Mouse (Mus musculus) stomach, embryonic 15.5 days (tissue): ENCODE measurements around the gene Immp2l. TPM values are rescaled to one million over a fixed set of nuclear protein-coding genes. Genes with fewer than 3 reads are reported as not detected.

Source experiments
- ATAC-seq: fragments of 200-750 bp; cut with Nextera tagmentation; 2 replicates; pipeline ENCODE4 v1.8.0; 2017; ENCODE audit warnings: low read depth, moderate number of reproducible peaks, moderate TSS enrichment; ENCODE audit not compliant: insufficient read depth, low FRiP score
- H3K27ac ChIP-seq: fragments of 300-500 bp; sonication (generic); 2 replicates; pipeline ENCODE4 v1.5.1; 2015; ENCODE audit warnings: mild to moderate bottlenecking, inconsistent platforms
- H3K27me3 ChIP-seq: fragments of 300-500 bp; sonication (generic); replicated peaks from 2 replicates; pipeline ENCODE4 v1.6.1; 2015; ENCODE audit warnings: inconsistent platforms
- H3K36me3 ChIP-seq: fragments of 300-500 bp; sonication (generic); 2 replicates; pipeline ENCODE4 v1.6.1; 2015; ENCODE audit warnings: inconsistent platforms
- H3K4me1 ChIP-seq: fragments of 300-500 bp; sonication (generic); 2 replicates; pipeline ENCODE4 v1.6.1; 2015; ENCODE audit warnings: inconsistent platforms
- H3K4me2 ChIP-seq: fragments of 300-500 bp; sonication (generic); 2 replicates; pipeline ENCODE4 v1.6.1; 2015; ENCODE audit warnings: mild to moderate bottlenecking, inconsistent platforms
- H3K4me3 ChIP-seq: fragments of 300-500 bp; sonication (generic); replicated peaks from 2 replicates; pipeline ENCODE4 v1.5.1; 2015; ENCODE audit warnings: inconsistent platforms
- H3K9ac ChIP-seq: fragments of 300-500 bp; sonication (generic); 2 replicates; pipeline ENCODE4 v1.6.1; 2015; ENCODE audit warnings: inconsistent platforms
- H3K9me3 ChIP-seq: fragments of 300-500 bp; sonication (generic); 2 replicates; pipeline ENCODE4 v1.6.1; 2016; ENCODE audit warnings: inconsistent platforms
- WGBS: fragments of 180-500 bp; shearing (Covaris S2); methylation state at CpG from one replicate; pipeline ENCODE4 v1.1.7; 2015; 5-methylcytosine and 5-hydroxymethylcytosine counted together
- polyA plus RNA-seq: library from polyadenylated mRNA; unstranded; fragments of >200 nt; fragmentation: Nextera tagmentation; extraction: Ambion mirVana; gene quantifications from 2 replicates; pipeline ENCODE4 v1.2.1, GENCODE M21; 2015

The Immp2l gene
- polyA plus RNA-seq, 1 experiment from 2014 or later: 15.6 TPM

- H3K4me1 ChIP-seq: no peaks in the 10 kb centered on the region
- no peak for ATAC-seq
- H3K27ac ChIP-seq: no peak overlapping the region
- no peak overlapping the region for H3K9ac ChIP-seq
- no peaks in the 10 kb centered on the region for H3K9me3 ChIP-seq
- 89% methylated on average over 1 of the region's 1 CpGs for WGBS
- no peaks in the 10 kb centered on the region for H3K27me3 ChIP-seq
- no peak overlapping the region for H3K4me2 ChIP-seq
- H3K36me3 ChIP-seq: no peaks in the 10 kb centered on the region
- H3K4me3 ChIP-seq: no peak overlapping the region
These were observed 254.0 kb downstream of the Immp2l start for GRCm38 (mm10) chr12:41277896-41278295.

GRCm38 (mm10) chr12:41289047-41289446 is 265.2 kb downstream of the Immp2l start:
- Histone ChIP-seq H3K27me3 (no peaks in the 10 kb centered on the region), H3K4me3 (no peak overlapping the region), H3K4me2 (no peak overlapping the region), H3K9me3 (no peaks in the 10 kb centered on the region), H3K4me1 (no peaks in the 10 kb centered on the region), H3K27ac (no peak overlapping the region), H3K36me3 (no peaks in the 10 kb centered on the region), H3K9ac (no peak overlapping the region)
- WGBS: 82% methylated on average over 3 of the region's 3 CpGs
- ATAC-seq: no peak

- H3K4me2 ChIP-seq: no peak overlapping the region
- H3K36me3 ChIP-seq: no peaks in the 10 kb centered on the region
- no peaks in the 10 kb centered on the region for H3K4me1 ChIP-seq
- no peak overlapping the region for H3K9ac ChIP-seq
- H3K9me3 ChIP-seq: no peaks in the 10 kb centered on the region
- WGBS: 77% methylated on average over 3 of the region's 3 CpGs
- no peak overlapping the region for H3K4me3 ChIP-seq
- no peak overlapping the region for H3K27ac ChIP-seq
- no peaks in the 10 kb centered on the region for H3K27me3 ChIP-seq
- ATAC-seq: no peak
These were observed 283.1 kb downstream of the Immp2l start for GRCm38 (mm10) chr12:41307015-41307414.

GRCm38 (mm10) chr12:41308726-41309680 is 285.1 kb downstream of the Immp2l start:
- 84% methylated on average over 6 of the region's 6 CpGs for WGBS
- Histone ChIP-seq H3K27me3 (no peaks in the 10 kb centered on the region), H3K36me3 (no peaks in the 10 kb centered on the region)

GRCm38 (mm10) chr12:41313391-41313790 is 289.5 kb downstream of the Immp2l start:
- no peak for ATAC-seq
- no peaks in the 10 kb centered on the region for H3K9me3 ChIP-seq
- H3K9ac ChIP-seq: no peak overlapping the region
- WGBS: 83% methylated on average over 6 of the region's 6 CpGs
- H3K27ac ChIP-seq: no peak overlapping the region
- H3K36me3 ChIP-seq: no peaks in the 10 kb centered on the region
- no peaks in the 10 kb centered on the region for H3K27me3 ChIP-seq
- 0 out of 2 replicates have a peak, but pooled peaks cover 3% of the 10 kb centered on the region for H3K4me1 ChIP-seq
- no peak overlapping the region for H3K4me3 ChIP-seq
- no peak overlapping the region for H3K4me2 ChIP-seq

More at GRCm38 (mm10) chr12:41308726-41309680, 285.1 kb downstream of the Immp2l start:
- no peaks in the 10 kb centered on the region for H3K9me3 ChIP-seq
- ATAC-seq: no peak
- H3K4me1 ChIP-seq: no peaks in the 10 kb centered on the region
- no peak overlapping the region for H3K4me3 ChIP-seq
- H3K4me2 ChIP-seq: no peak overlapping the region
- no peak overlapping the region for H3K9ac ChIP-seq
- no peak overlapping the region for H3K27ac ChIP-seq

- ATAC-seq: no peak; the same call in 1 of the 2 replicates
- Histone ChIP-seq H3K4me2 (no peak overlapping the region), H3K36me3 (no peaks in the 10 kb centered on the region), H3K9me3 (no peaks in the 10 kb centered on the region), H3K9ac (no peak overlapping the region), H3K27ac (no peak overlapping the region), H3K4me1 (0 out of 2 replicates have a peak, but pooled peaks cover 3% of the 10 kb centered on the region), H3K4me3 (no peak overlapping the region), H3K27me3 (no peaks in the 10 kb centered on the region)
- WGBS: 24% methylated on average over 11 of the region's 11 CpGs
These were observed 291.0 kb downstream of the Immp2l start for GRCm38 (mm10) chr12:41314811-41315461.

- WGBS: 87% methylated on average over 4 of the region's 4 CpGs
- no peak for ATAC-seq
- no peaks in the 10 kb centered on the region for H3K27me3 ChIP-seq
- H3K9me3 ChIP-seq: no peaks in the 10 kb centered on the region
- no peak overlapping the region for H3K9ac ChIP-seq
- no peak overlapping the region for H3K27ac ChIP-seq
- no peaks in the 10 kb centered on the region for H3K36me3 ChIP-seq
- no peak overlapping the region for H3K4me3 ChIP-seq
- 0 out of 2 replicates have a peak, but pooled peaks cover 3% of the 10 kb centered on the region for H3K4me1 ChIP-seq
- H3K4me2 ChIP-seq: no peak overlapping the region
These were observed 292.0 kb downstream of the Immp2l start for GRCm38 (mm10) chr12:41315871-41316270.

- Histone ChIP-seq H3K9ac (no peak overlapping the region), H3K36me3 (no peaks in the 10 kb centered on the region), H3K4me1 (0 out of 2 replicates have a peak, but pooled peaks cover 3% of the 10 kb centered on the region), H3K9me3 (no peaks in the 10 kb centered on the region), H3K27me3 (no peaks in the 10 kb centered on the region), H3K27ac (no peak overlapping the region), H3K4me2 (no peak overlapping the region), H3K4me3 (no peak overlapping the region)
- ATAC-seq: no peak
- WGBS: 80% methylated on average over 4 of the region's 4 CpGs
These were observed 292.5 kb downstream of the Immp2l start for GRCm38 (mm10) chr12:41316426-41316825.

- no peak overlapping the region for H3K4me2 ChIP-seq
- ATAC-seq: no peak
- 0 out of 2 replicates have a peak, but pooled peaks cover 3% of the 10 kb centered on the region for H3K4me1 ChIP-seq
- no peaks in the 10 kb centered on the region for H3K27me3 ChIP-seq
- no peak overlapping the region for H3K9ac ChIP-seq
- WGBS: 92% methylated on average over 2 of the region's 2 CpGs
- no peak overlapping the region for H3K4me3 ChIP-seq
- H3K9me3 ChIP-seq: no peaks in the 10 kb centered on the region
- H3K27ac ChIP-seq: no peak overlapping the region
- H3K36me3 ChIP-seq: no peaks in the 10 kb centered on the region
These were observed 293.5 kb downstream of the Immp2l start for GRCm38 (mm10) chr12:41317431-41317830.

GRCm38 (mm10) chr12:41322018-41322417 is 298.1 kb downstream of the Immp2l start:
- no peak for ATAC-seq
- 67% methylated on average over 1 of the region's 1 CpGs for WGBS

GRCm38 (mm10) chr12:41324418-41324817 is 300.5 kb downstream of the Immp2l start:
- Histone ChIP-seq H3K9ac (no peak overlapping the region), H3K4me2 (no peak overlapping the region), H3K4me3 (no peak overlapping the region), H3K9me3 (no peaks in the 10 kb centered on the region), H3K36me3 (no peaks in the 10 kb centered on the region), H3K27ac (no peak overlapping the region), H3K4me1 (no peaks in the 10 kb centered on the region), H3K27me3 (no peaks in the 10 kb centered on the region)
- ATAC-seq: no peak
- 70% methylated on average over 2 of the region's 2 CpGs for WGBS

More at GRCm38 (mm10) chr12:41322018-41322417, 298.1 kb downstream of the Immp2l start:
- H3K4me3 ChIP-seq: no peak overlapping the region
- no peaks in the 10 kb centered on the region for H3K36me3 ChIP-seq
- no peaks in the 10 kb centered on the region for H3K9me3 ChIP-seq
- no peak overlapping the region for H3K27ac ChIP-seq
- no peaks in the 10 kb centered on the region for H3K27me3 ChIP-seq
- H3K4me1 ChIP-seq: no peaks in the 10 kb centered on the region
- H3K4me2 ChIP-seq: no peak overlapping the region
- H3K9ac ChIP-seq: no peak overlapping the region

GRCm38 (mm10) chr12:41325756-41326155 is 301.9 kb downstream of the Immp2l start:
- H3K9me3 ChIP-seq: no peaks in the 10 kb centered on the region
- 78% methylated on average over 2 of the region's 2 CpGs for WGBS
- no peaks in the 10 kb centered on the region for H3K36me3 ChIP-seq
- no peak for ATAC-seq
- H3K4me3 ChIP-seq: no peak overlapping the region
- no peaks in the 10 kb centered on the region for H3K4me1 ChIP-seq
- H3K27ac ChIP-seq: no peak overlapping the region
- no peaks in the 10 kb centered on the region for H3K27me3 ChIP-seq
- no peak overlapping the region for H3K4me2 ChIP-seq
- H3K9ac ChIP-seq: no peak overlapping the region
